Mouse (Mus musculus): ENCODE measurements at regions not wholly inside any gene's neighbourhood (a gene's known extent, or its start where the extent isn't known, plus 50 kb on each side); places are given as distances from the start of the nearest gene placed in this dataset.

- TF ChIP-seq ELF1 (IDR thresholded peaks at IDR 0.05; ENCODE audit: low read depth, low read length), result no peak
- TF ChIP-seq CTCF (conservative IDR thresholded peaks at IDR 0.05 in 1 of 2, IDR thresholded peaks at IDR 0.05 in 1 of 2; ENCODE audit: low read depth in 2 of 2, low read length in 2 of 2), result no peak
- no peak for TF ChIP-seq USF2 (conservative IDR thresholded peaks at IDR 0.05; ENCODE audit: low read depth, low read length)
- no peak for TF ChIP-seq HCFC1 (IDR thresholded peaks at IDR 0.05; ENCODE audit: low read depth, low read length)
- TF ChIP-seq NELFE (IDR thresholded peaks at IDR 0.05; ENCODE audit: low read depth, low read length), result no peak
- no peak for TF ChIP-seq CHD2 (IDR thresholded peaks at IDR 0.05; ENCODE audit: low read length)
- no peak for TF ChIP-seq TCF12 (IDR thresholded peaks at IDR 0.05; ENCODE audit: low read depth, low read length)
- TF ChIP-seq BHLHE40 (IDR thresholded peaks at IDR 0.05; ENCODE audit: low read depth, low read length), result no peak
- no peak for TF ChIP-seq EP300 (IDR thresholded peaks at IDR 0.05; ENCODE audit: low read length)
- no peak for TF ChIP-seq ZC3H11A (IDR thresholded peaks at IDR 0.05; ENCODE audit: low read depth, low read length)
- TF ChIP-seq USF1 (IDR thresholded peaks at IDR 0.05; ENCODE audit: low read depth, low read length), result no peak
- TF ChIP-seq MEF2A (IDR thresholded peaks at IDR 0.05; ENCODE audit: borderline replicate concordance, low read depth, low read length), result no peak
Observed at GRCm38 (mm10) chr13:110784162-110784785, 389.4 kb downstream of the Plk2 start.

Data from CH12.LX (cell line).